24 mouse cellular contexts compared by ENCODE assay signal in the genomic region with DNA sequence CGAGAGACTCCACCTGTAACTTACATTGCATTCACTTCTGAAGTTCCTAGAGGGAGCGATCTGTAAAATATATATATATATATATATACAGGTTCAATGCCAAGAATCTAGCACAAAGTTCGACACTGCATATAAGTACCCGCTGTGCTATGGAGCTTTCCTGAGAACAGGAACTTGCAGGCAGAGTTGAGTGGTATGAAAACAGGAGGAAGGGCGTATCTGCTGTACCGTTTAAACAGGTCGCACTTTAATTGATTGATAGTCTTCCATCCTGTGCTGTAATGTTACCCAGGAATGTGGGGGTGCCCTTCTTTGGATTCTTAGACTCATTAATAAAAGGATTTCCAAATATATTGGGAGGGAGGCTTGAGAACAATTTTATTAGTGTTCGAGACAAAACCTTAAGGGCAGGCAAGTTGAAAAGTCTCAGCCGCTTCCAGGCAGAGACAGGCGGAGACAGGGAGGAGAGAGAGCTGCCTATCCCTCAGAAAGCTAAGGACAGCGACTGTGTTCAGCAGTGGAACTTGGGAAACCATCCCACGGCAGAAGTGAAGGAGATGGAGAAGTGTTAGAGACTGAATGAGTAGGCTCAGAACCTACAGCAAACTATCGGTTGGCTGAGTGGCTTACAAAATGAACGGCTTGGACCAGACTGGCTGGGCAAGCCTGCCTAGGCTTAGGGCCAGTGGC.
"Had no signal": no experiment of that assay in that cellular context is flagged by ENCODE, and none has a peak within 500 bp of the region (broad histone marks: within the 10 kb centered on the region; RNA-seq: fewer than 3 reads in every experiment).

No protein-coding gene starts in this region.

- H3K9ac ChIP-seq: forebrain, embryonic 15.5 days; forebrain, postnatal 0 days; heart, embryonic 13.5 days; heart, embryonic 15.5 days; hindbrain, embryonic 13.5 days; hindbrain, embryonic 15.5 days; limb, embryonic 13.5 days; limb, embryonic 15.5 days; liver, embryonic 12.5 days had no signal

- H3K4me1 ChIP-seq: forebrain, embryonic 15.5 days; hindbrain, embryonic 15.5 days; liver, embryonic 12.5 days had no signal

- H3K9me3 ChIP-seq: forebrain, embryonic 15.5 days; heart, embryonic 13.5 days; heart, embryonic 15.5 days; hindbrain, embryonic 13.5 days; hindbrain, embryonic 15.5 days; limb, embryonic 13.5 days; limb, embryonic 15.5 days; liver, embryonic 12.5 days had no signal

- H3K4me2 ChIP-seq: forebrain, embryonic 15.5 days; heart, embryonic 11.5 days; heart, embryonic 13.5 days; heart, embryonic 15.5 days; hindbrain, embryonic 13.5 days; hindbrain, embryonic 15.5 days; limb, embryonic 13.5 days; limb, embryonic 15.5 days; liver, embryonic 12.5 days had no signal

- DNase-seq: forebrain, postnatal 0 days; gastrocnemius, postnatal 14 days; gastrocnemius, postnatal 36 days; heart, adult 11 months; heart, adult 2 months; heart, postnatal 14 days; heart, postnatal 36 days; kidney, adult 11 months; kidney, adult 9 months; kidney, postnatal 25 days; layer of hippocampus, adult 9-11 months; layer of hippocampus, postnatal 36 days; left cerebral cortex, postnatal 4 days had no signal

- H3K27me3 ChIP-seq: forebrain, embryonic 15.5 days; heart, embryonic 13.5 days; heart, embryonic 15.5 days; hindbrain, embryonic 13.5 days; hindbrain, embryonic 15.5 days; limb, embryonic 13.5 days; limb, embryonic 15.5 days; liver, embryonic 12.5 days had no signal

- H3K4me3 ChIP-seq: forebrain, embryonic 15.5 days; heart, adult 2 months; heart, embryonic 13.5 days; heart, embryonic 15.5 days; hindbrain, embryonic 13.5 days; hindbrain, embryonic 15.5 days; limb, embryonic 13.5 days; limb, embryonic 15.5 days; liver, embryonic 12.5 days had no signal

- H3K27ac ChIP-seq: forebrain, embryonic 15.5 days; heart, adult 2 months; heart, embryonic 13.5 days; heart, embryonic 15.5 days; hindbrain, embryonic 13.5 days; hindbrain, embryonic 15.5 days; hindbrain, postnatal 0 days; limb, embryonic 13.5 days; limb, embryonic 15.5 days; liver, embryonic 12.5 days had no signal

- ATAC-seq: forebrain, embryonic 15.5 days; forebrain, postnatal 0 days; hindbrain, postnatal 0 days; intestine, embryonic 16.5 days; liver, embryonic 12.5 days had no signal

- H3K36me3 ChIP-seq: forebrain, embryonic 15.5 days; heart, embryonic 13.5 days; heart, embryonic 15.5 days; hindbrain, embryonic 13.5 days; hindbrain, embryonic 15.5 days; limb, embryonic 13.5 days; limb, embryonic 15.5 days; liver, embryonic 12.5 days had no signal
